Mouse (Mus musculus): ENCODE data around the gene Efna4. TPM values are rescaled to one million over a fixed set of nuclear protein-coding genes. Genes with fewer than 3 reads are reported as not detected.

The Efna4 gene
- polyA plus RNA-seq, 1 experiment: 12.5 TPM

DNA sequence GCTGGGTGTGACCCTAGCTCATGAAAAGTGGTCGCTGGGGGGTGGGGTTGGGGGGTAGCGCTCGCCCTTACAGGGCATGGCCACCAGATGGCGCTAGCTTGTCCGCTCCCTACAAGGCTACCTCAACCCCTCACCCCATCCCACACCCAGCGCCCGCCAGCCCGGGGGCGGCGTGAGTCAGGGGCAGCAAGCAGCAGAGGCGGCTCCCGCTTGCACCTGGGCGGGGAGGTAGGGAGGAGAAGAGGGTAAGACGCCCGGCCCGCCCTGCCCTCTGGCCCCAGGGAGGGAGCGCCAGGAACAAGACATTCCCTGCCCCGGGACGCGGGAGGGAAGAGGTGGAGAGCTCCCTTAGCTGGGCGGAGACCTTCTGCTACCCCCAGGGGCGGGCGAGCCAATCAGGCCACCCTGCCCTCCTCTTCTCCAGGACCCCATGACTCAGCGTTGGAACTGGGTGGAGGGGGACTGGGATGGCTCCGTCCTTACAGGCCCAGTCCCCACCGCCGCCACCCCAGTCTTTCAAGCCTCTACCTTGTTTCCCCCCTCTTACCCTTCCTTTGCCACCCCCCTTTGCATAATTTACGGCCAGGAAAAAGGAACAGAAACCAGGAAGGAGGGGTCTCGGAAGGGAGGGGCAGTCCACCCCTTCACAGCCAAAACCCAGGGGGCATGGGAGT, 40.7 kb upstream of the Efna4 start:
- Histone ChIP-seq H3K27me3 (ENCODE audit: control insufficient read depth, insufficient read depth, low read length) (no peaks in the 10 kb centered on the region; the same call in 1 of the 2 replicates), H3K36me3 (ENCODE audit: control insufficient read depth, insufficient read depth, low read length) (no peaks in the 10 kb centered on the region), H3K4me3 (ENCODE audit: control insufficient read depth, insufficient read depth, low read length) (peak overlapping the region; percentile 15; the same call in 1 of the 2 replicates), H3K4me1 (replicated peaks; ENCODE audit: control insufficient read depth, insufficient read depth, low read length) (peaks cover 33% of the 10 kb centered on the region), H3K27ac (ENCODE audit: control insufficient read depth, insufficient read depth, low read length) (no peak overlapping the region)
- peak; percentile 96 for TF ChIP-seq CTCF (IDR thresholded peaks at IDR 0.05; ENCODE audit: borderline replicate concordance, control insufficient read depth, extremely low read depth, insufficient read depth, low read length, poor library complexity)
- TF ChIP-seq POLR2A (IDR thresholded peaks at IDR 0.05; ENCODE audit: control insufficient read depth, extremely low read depth, insufficient read depth, low read length, poor library complexity): no peak
- WGBS: 5% methylated on average over 29 of the region's 29 CpGs
- DNase-seq: peak; percentile 65

DNA sequence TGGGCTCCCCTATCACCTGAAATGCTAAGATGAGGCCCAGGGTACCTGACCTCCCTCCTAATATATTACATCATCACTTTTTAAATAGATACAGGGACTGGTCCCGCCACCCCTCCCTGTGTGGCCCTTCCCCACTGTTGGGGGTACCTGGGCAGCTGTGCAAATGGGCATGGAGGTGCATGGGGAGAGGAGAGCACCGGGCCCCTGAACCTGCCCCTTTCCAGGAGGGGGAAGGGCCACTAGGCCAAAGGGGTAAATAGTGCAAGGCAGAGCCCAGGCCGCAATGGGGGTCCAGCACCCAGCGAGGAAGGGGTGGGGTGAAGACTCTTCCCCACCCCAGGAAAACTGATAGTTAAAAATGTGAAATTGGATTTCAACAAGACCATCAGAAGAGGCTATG, 40.0 kb upstream of the Efna4 start:
- WGBS: 85% methylated on average over 4 of the region's 4 CpGs
- TF ChIP-seq CTCF (IDR thresholded peaks at IDR 0.05; ENCODE audit: borderline replicate concordance, control insufficient read depth, extremely low read depth, insufficient read depth, low read length, poor library complexity): no peak
- TF ChIP-seq POLR2A (IDR thresholded peaks at IDR 0.05; ENCODE audit: control insufficient read depth, extremely low read depth, insufficient read depth, low read length, poor library complexity): no peak
- no peaks in the 10 kb centered on the region; the same call in 1 of the 2 replicates for H3K27me3 ChIP-seq (ENCODE audit: control insufficient read depth, insufficient read depth, low read length)
- H3K36me3 ChIP-seq (ENCODE audit: control insufficient read depth, insufficient read depth, low read length): no peaks in the 10 kb centered on the region
- H3K27ac ChIP-seq (ENCODE audit: control insufficient read depth, insufficient read depth, low read length): no peak overlapping the region
- DNase-seq: no peak
- peaks cover 33% of the 10 kb centered on the region for H3K4me1 ChIP-seq (replicated peaks; ENCODE audit: control insufficient read depth, insufficient read depth, low read length)
- no peak overlapping the region for H3K4me3 ChIP-seq (ENCODE audit: control insufficient read depth, insufficient read depth, low read length)

DNA sequence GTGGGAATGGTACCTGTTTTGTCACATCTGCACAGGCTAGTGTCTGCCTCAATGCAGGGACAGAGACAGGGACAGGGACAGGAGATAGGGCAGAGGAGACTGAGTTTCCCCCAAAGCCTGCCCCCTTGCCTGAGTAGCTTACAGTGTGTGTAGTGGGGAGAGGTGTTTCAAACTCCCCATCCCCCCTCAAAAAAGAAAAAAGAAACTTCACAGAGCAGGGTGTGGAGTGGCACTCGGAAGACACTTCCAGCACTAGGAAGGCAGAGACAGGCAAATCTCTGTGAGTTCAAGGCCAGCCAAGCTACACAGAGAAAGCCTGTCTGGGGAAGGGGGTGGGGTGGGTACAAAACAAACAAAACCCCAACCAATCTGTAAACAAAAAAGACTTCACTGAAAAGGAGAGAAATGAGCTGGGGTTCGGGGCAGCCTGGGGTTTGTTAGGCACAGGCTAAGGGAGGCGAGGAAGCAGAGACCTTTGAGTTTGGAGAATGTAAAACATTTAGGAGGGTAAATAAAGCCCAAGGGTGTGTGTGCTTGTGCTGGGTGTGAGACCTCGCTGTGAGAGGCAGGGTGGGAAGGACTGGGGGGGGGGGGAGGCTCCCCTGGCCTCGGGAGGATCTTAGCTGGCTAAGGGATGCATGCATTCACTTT, 35.9 kb upstream of the Efna4 start:
- Histone ChIP-seq H3K4me3 (ENCODE audit: control insufficient read depth, insufficient read depth, low read length) (no peak overlapping the region), H3K4me1 (replicated peaks; ENCODE audit: control insufficient read depth, insufficient read depth, low read length) (peaks cover 9% of the 10 kb centered on the region), H3K27me3 (ENCODE audit: control insufficient read depth, insufficient read depth, low read length) (no peaks in the 10 kb centered on the region; the same call in 1 of the 2 replicates), H3K27ac (ENCODE audit: control insufficient read depth, insufficient read depth, low read length) (no peak overlapping the region), H3K36me3 (ENCODE audit: control insufficient read depth, insufficient read depth, low read length) (no peaks in the 10 kb centered on the region)
- TF ChIP-seq CTCF (IDR thresholded peaks at IDR 0.05; ENCODE audit: borderline replicate concordance, control insufficient read depth, extremely low read depth, insufficient read depth, low read length, poor library complexity) (no peak), POLR2A (IDR thresholded peaks at IDR 0.05; ENCODE audit: control insufficient read depth, extremely low read depth, insufficient read depth, low read length, poor library complexity) (no peak)
- DNase-seq: no peak
- WGBS: 65% methylated on average over 5 of the region's 5 CpGs

DNA sequence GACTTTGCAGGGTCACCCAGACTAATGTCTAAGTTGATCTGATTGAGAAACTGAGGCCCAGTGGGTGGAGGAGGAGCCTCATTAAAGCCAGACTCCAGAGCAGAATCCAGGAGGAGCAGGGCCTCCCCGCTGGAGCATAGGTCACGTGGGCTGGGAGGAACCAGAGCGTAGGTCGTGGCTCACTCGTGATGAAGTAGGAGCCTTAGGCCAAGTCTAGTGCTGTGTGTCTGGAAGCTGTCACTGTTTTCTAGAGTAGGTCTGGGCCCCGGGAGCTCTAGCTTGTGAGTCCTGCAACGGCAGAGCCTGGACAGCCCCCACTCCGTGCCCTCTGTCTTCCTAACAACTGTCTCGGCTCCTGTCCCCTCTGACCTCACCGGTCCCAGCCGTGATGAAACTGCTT, 29.5 kb upstream of the Efna4 start:
- TF ChIP-seq POLR2A (IDR thresholded peaks at IDR 0.05; ENCODE audit: control insufficient read depth, extremely low read depth, insufficient read depth, low read length, poor library complexity) (no peak), CTCF (IDR thresholded peaks at IDR 0.05; ENCODE audit: borderline replicate concordance, control insufficient read depth, extremely low read depth, insufficient read depth, low read length, poor library complexity) (no peak)
- Histone ChIP-seq H3K27me3 (ENCODE audit: control insufficient read depth, insufficient read depth, low read length) (no peaks in the 10 kb centered on the region), H3K4me1 (replicated peaks; ENCODE audit: control insufficient read depth, insufficient read depth, low read length) (no peaks in the 10 kb centered on the region), H3K27ac (ENCODE audit: control insufficient read depth, insufficient read depth, low read length) (no peak overlapping the region), H3K36me3 (ENCODE audit: control insufficient read depth, insufficient read depth, low read length) (no peaks in the 10 kb centered on the region), H3K4me3 (ENCODE audit: control insufficient read depth, insufficient read depth, low read length) (no peak overlapping the region)
- DNase-seq: no peak
- 86% methylated on average over 11 of the region's 11 CpGs for whole genome bisulfite sequencing

GRCm38 (mm10) chr3:89365486-89366414, 27.9 kb upstream of the Efna4 start:
- TF ChIP-seq CTCF (IDR thresholded peaks at IDR 0.05; ENCODE audit: borderline replicate concordance, control insufficient read depth, extremely low read depth, insufficient read depth, low read length, poor library complexity) (no peak), POLR2A (IDR thresholded peaks at IDR 0.05; ENCODE audit: control insufficient read depth, extremely low read depth, insufficient read depth, low read length, poor library complexity) (no peak)
- Histone ChIP-seq H3K27me3 (ENCODE audit: control insufficient read depth, insufficient read depth, low read length) (no peaks in the 10 kb centered on the region), H3K27ac (ENCODE audit: control insufficient read depth, insufficient read depth, low read length) (no peak overlapping the region), H3K4me1 (replicated peaks; ENCODE audit: control insufficient read depth, insufficient read depth, low read length) (no peaks in the 10 kb centered on the region), H3K4me3 (ENCODE audit: control insufficient read depth, insufficient read depth, low read length) (no peak overlapping the region), H3K36me3 (ENCODE audit: control insufficient read depth, insufficient read depth, low read length) (no peaks in the 10 kb centered on the region)
- 94% methylated on average over 20 of the region's 20 CpGs for WGBS
- no peak for DNase-seq

DNA sequence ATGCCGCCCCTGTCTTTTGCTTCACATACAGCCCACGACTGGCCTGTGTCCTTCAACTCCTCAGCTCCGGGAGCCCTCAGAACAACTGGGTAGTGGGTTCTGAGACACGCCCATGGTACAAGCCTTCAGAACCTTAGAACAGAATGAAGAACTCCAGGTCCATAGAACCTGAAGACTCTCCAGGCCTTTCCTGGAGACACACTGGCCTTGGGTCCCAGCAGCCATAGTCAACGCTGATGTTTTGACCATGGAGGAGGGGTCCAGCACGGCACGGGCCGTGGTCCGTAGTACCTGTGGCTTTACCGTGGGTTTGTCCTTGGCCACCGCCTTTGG, 27.3 kb upstream of the Efna4 start, which contains the start of gene Dcst1:
Dcst1 (minus strand) TSS at position 101 of the 333 bp plus-strand sequence.
- no peaks in the 10 kb centered on the region for H3K27me3 ChIP-seq (ENCODE audit: control insufficient read depth, insufficient read depth, low read length)
- 95% methylated on average over 11 of the region's 11 CpGs for WGBS

More for the DNA sequence above, 27.3 kb upstream of the Efna4 start, which contains the start of gene Dcst1:
- TF ChIP-seq CTCF (IDR thresholded peaks at IDR 0.05; ENCODE audit: borderline replicate concordance, control insufficient read depth, extremely low read depth, insufficient read depth, low read length, poor library complexity): no peak
- TF ChIP-seq POLR2A (IDR thresholded peaks at IDR 0.05; ENCODE audit: control insufficient read depth, extremely low read depth, insufficient read depth, low read length, poor library complexity): no peak
- Histone ChIP-seq H3K4me3 (ENCODE audit: control insufficient read depth, insufficient read depth, low read length) (no peak within 1 kb of the TSS), H3K4me1 (replicated peaks; ENCODE audit: control insufficient read depth, insufficient read depth, low read length) (no peaks in the 10 kb centered on the region), H3K36me3 (ENCODE audit: control insufficient read depth, insufficient read depth, low read length) (no peaks in the 10 kb centered on the region), H3K27ac (ENCODE audit: control insufficient read depth, insufficient read depth, low read length) (no peak within 1 kb of the TSS)
- DNase-seq: no peak

Measured in thymus, adult 2 months (tissue).